Comparison of ENCODE assay signal across 14 mouse cellular contexts in the genomic region with DNA sequence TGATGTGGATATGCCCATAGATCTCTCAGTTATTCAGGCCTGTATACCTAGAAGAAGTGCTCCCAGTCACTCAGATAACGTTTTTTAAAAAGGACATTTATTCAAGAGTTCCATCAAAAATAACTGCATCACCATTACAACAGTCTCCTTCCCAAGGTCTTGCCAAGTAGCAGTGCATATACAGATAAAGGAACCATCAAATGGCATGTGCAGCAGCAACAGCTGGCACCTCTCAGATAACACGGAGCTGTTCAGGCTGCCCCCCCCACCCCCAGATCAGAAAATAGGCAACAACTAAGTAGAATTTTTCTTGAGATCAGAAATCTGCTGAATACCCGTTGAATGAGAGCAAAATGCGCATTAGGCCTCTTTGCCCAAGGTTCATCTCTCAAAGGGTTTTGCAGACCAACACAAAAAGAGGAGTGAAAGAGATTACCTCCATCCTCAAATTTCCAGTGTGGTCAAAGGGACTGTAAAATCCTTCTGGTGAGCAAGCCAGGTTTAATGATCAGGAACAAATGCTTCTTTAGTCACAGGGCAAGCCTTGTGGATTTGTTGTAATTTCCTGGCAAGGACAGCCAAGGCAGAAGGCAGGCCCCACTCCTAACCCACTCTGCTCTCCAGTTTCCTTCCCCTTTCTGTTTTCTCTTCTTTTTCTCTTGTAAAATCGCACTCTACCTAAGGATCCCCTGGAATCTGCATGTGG.
DNase-seq lines count a peak whose midpoint lies in the region; ATAC-seq and TF ChIP-seq lines count a peak whose summit lies in the region.
"Had no signal": no experiment of that assay in that cellular context is flagged by ENCODE, and none has a peak within 500 bp of the region (broad histone marks: within the 10 kb centered on the region; RNA-seq: fewer than 3 reads in every experiment).

No protein-coding gene starts in this region.

- H3K27me3 ChIP-seq in lung, embryonic 14.5 days (ENCODE audit: insufficient read depth, low read length) = no peaks in the 10 kb centered on the region
- no peaks in the 10 kb centered on the region for H3K27me3 ChIP-seq in forebrain, embryonic 13.5 days
- no peaks in the 10 kb centered on the region for H3K27me3 ChIP-seq in neural tube, embryonic 15.5 days (replicated peaks)
- H3K27me3 ChIP-seq: intestine, embryonic 15.5 days; liver, embryonic 13.5 days; midbrain, embryonic 12.5 days had no signal

- no peak for TF ChIP-seq POLR2A in lung, adult 2 months (IDR thresholded peaks at IDR 0.05; ENCODE audit: borderline replicate concordance, extremely low read depth, low read depth, low read length)

- H3K4me2 ChIP-seq in lung, embryonic 14.5 days = no peak overlapping the region
- no peak overlapping the region for H3K4me2 ChIP-seq in forebrain, embryonic 13.5 days
- H3K4me2 ChIP-seq in neural tube, embryonic 15.5 days = no peak overlapping the region
- H3K4me2 ChIP-seq: intestine, embryonic 15.5 days; liver, embryonic 13.5 days; midbrain, embryonic 12.5 days had no signal

- H3K4me3 ChIP-seq in lung, embryonic 14.5 days (ENCODE audit: low read depth, low read length) = no peak overlapping the region
- no peak overlapping the region for H3K4me3 ChIP-seq in lung, adult 2 months (replicated peaks; ENCODE audit: extremely low read depth, low read depth, low read length)
- no peak overlapping the region for H3K4me3 ChIP-seq in forebrain, embryonic 13.5 days
- H3K4me3 ChIP-seq in neural tube, embryonic 15.5 days (replicated peaks) = no peak overlapping the region
- H3K4me3 ChIP-seq: gastrocnemius, adult 2 months; intestine, embryonic 15.5 days; liver, embryonic 13.5 days; midbrain, embryonic 12.5 days had no signal

- WGBS in lung, embryonic 14.5 days = 47% methylated on average over 5 of the region's 5 CpGs
- WGBS in lung, adult 2 months = 48% methylated on average over 5 of the region's 5 CpGs
- WGBS in forebrain, embryonic 13.5 days = 31% methylated on average over 5 of the region's 5 CpGs
- WGBS in neural tube, embryonic 15.5 days = 56% methylated on average over 5 of the region's 5 CpGs

- no peak overlapping the region for H3K9ac ChIP-seq in lung, embryonic 14.5 days
- H3K9ac ChIP-seq in forebrain, embryonic 13.5 days = peak overlapping the region; percentile 26; the same call in 1 of the 2 replicates
- H3K9ac ChIP-seq in neural tube, embryonic 15.5 days (replicated peaks) = no peak overlapping the region
- H3K9ac ChIP-seq: intestine, embryonic 15.5 days; liver, embryonic 13.5 days; midbrain, embryonic 12.5 days had no signal

- no peaks in the 10 kb centered on the region for H3K4me1 ChIP-seq in lung, embryonic 14.5 days (ENCODE audit: insufficient read depth)
- no peaks in the 10 kb centered on the region; the same call in 1 of the 2 replicates for H3K4me1 ChIP-seq in lung, adult 2 months (ENCODE audit: control insufficient read depth, insufficient read depth, low read length)
- peaks cover 15% of the 10 kb centered on the region for H3K4me1 ChIP-seq in forebrain, embryonic 13.5 days
- H3K4me1 ChIP-seq in neural tube, embryonic 15.5 days = peaks cover 11% of the 10 kb centered on the region
- H3K4me1 ChIP-seq: intestine, embryonic 15.5 days; liver, embryonic 13.5 days had no signal

- no peaks in the 10 kb centered on the region for H3K9me3 ChIP-seq in lung, embryonic 14.5 days (ENCODE audit: low read depth, low read length)
- H3K9me3 ChIP-seq in forebrain, embryonic 13.5 days (replicated peaks) = no peaks in the 10 kb centered on the region
- no peaks in the 10 kb centered on the region for H3K9me3 ChIP-seq in neural tube, embryonic 15.5 days (replicated peaks)
- H3K9me3 ChIP-seq: intestine, embryonic 15.5 days; liver, embryonic 13.5 days; midbrain, embryonic 12.5 days had no signal

- H3K27ac ChIP-seq in lung, embryonic 14.5 days (ENCODE audit: low read depth) = no peak overlapping the region; the same call in 1 of the 2 replicates
- H3K27ac ChIP-seq in forebrain, embryonic 13.5 days = peak overlapping the region; percentile 54
- peak overlapping the region; percentile 11; the same call in 1 of the 2 replicates for H3K27ac ChIP-seq in neural tube, embryonic 15.5 days (replicated peaks)
- H3K27ac ChIP-seq: gastrocnemius, adult 2 months; intestine, embryonic 15.5 days; liver, embryonic 13.5 days; midbrain, embryonic 12.5 days had no signal

- H3K36me3 ChIP-seq in lung, embryonic 14.5 days (ENCODE audit: insufficient read depth) = no peaks in the 10 kb centered on the region
- no peaks in the 10 kb centered on the region for H3K36me3 ChIP-seq in forebrain, embryonic 13.5 days (ENCODE audit: poor library complexity, severe bottlenecking)
- H3K36me3 ChIP-seq in neural tube, embryonic 15.5 days = no peaks in the 10 kb centered on the region
- H3K36me3 ChIP-seq: intestine, embryonic 15.5 days; liver, embryonic 13.5 days; midbrain, embryonic 12.5 days had no signal

- peak; percentile 61 for DNase-seq in cerebellum, adult 9-10 months
- DNase-seq in cerebellum, adult 8-10 months = no peak
- DNase-seq in lung, embryonic 14.5 days = peak; percentile 78
- no peak for DNase-seq in lung, adult 2 months
- no peak for DNase-seq in urinary bladder, postnatal 4 days (ENCODE audit: low spot score in 2 of 2)
- DNase-seq: gastrocnemius, adult 2 months; heart, postnatal 36 days; liver, embryonic 13.5 days; spleen, adult 18-20 months had no signal

- no peak for TF ChIP-seq CTCF in lung, embryonic 14.5 days (IDR thresholded peaks at IDR 0.05; ENCODE audit: low read depth)
- no peak for TF ChIP-seq CTCF in lung, adult 2 months (IDR thresholded peaks at IDR 0.05; ENCODE audit: insufficient read depth, low read length)

- ATAC-seq in lung, embryonic 14.5 days (ENCODE audit: insufficient read depth) = peak; percentile 80; the same call in 1 of the 2 replicates
- ATAC-seq in forebrain, embryonic 13.5 days = peak; percentile 27; the same call in 1 of the 2 replicates
- ATAC-seq in neural tube, embryonic 15.5 days (ENCODE audit: low FRiP score) = no peak
- ATAC-seq in megakaryocyte, adult 5-6 weeks (ENCODE audit: poor library complexity, severe bottlenecking) = no peak
- ATAC-seq: intestine, embryonic 15.5 days had no signal

Comparison
In these comparisons a context has a peak if more than half of its experiments do, and no peak if none do; other contexts are left out.
1. DNase-seq: peak in cerebellum, adult 9-10 months (single experiment) and lung, embryonic 14.5 days (single experiment); none in cerebellum, adult 8-10 months (single experiment), lung, adult 2 months (single experiment) and urinary bladder, postnatal 4 days (0 of 2).
2. ATAC-seq: peak in lung, embryonic 14.5 days (single experiment) and forebrain, embryonic 13.5 days (single experiment); none in neural tube, embryonic 15.5 days (single experiment) and megakaryocyte, adult 5-6 weeks (single experiment).